Mouse (Mus musculus) telencephalon, adult 2 months (tissue): ENCODE measurements around the gene Xpr1.

Source experiments
- DNase-seq: peaks from one replicate; pipeline ENCODE4 v3.0.0-alpha.2; 2011; ENCODE audit warnings: low read depth, low spot score

Xpr1 gene

DNA sequence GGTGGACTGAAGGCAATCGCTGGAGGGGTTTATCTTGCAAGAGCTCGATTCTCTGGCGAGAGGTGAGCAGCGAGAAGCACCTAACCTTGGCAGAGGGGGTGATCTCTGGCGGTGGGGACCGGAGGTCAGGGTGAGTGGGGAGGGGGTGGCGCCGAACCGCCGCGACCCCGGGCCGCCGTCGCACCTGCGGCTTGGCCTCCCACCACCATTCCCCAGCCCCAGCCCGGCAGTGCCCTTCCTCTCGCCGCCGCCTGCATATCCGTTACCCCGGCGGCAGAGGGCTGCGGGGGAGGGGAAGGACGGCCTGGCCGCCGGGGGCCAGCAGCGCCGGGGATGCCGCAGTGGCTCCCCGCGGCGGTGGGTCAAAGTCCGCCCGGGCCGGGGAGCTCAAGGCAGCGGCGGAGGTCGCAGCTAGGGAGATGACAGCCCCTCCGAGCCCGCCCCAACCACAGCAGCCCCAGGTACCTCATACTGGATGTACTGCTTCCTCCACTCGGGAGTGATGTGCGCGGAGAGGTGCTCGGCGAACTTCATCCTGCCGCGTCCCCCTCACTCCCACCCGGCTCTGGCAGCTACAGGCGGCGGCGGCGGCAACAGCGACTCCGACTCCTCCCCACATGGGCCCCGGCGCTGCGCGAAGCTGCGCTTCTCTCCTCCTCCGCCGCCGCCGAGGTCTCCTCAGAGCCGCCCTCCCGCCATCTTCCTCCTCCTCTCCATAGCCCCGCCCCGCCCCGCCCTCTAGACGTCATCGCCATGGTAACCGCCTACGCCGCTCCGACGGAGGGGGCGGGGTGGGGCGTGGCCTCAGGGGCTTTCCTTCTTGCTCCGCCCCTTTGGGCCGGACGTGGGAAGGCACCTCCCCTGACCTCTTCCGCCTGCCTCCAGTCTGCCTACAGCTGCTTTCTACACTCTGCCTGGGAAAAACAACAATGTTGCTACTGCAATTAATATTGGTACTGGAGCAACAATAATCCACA, at the start of gene Xpr1:
Xpr1 (minus strand) TSS at position 715 of the 977 bp plus-strand sequence.
- peak; percentile 78 for DNase-seq

DNA sequence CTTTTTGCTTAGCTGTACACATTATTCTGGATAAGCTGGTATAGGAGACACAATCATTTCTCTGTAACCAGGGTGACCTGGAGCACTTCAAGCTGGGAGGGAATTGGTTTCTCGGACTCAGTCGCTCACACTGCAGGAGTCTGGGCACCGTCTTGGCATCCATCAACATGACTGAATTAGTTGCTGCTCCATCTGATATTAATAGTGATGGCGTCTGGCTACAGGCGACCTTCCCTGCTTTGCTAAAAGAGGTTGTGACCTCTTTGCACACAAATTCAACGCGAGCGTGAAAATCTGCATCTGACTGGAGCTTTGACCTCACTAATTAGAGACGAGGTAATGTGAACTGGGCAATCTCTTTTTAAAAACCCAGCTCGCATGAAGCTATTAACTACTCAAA, 46.2 kb upstream of the Xpr1 start:
- no peak for DNase-seq

DNA sequence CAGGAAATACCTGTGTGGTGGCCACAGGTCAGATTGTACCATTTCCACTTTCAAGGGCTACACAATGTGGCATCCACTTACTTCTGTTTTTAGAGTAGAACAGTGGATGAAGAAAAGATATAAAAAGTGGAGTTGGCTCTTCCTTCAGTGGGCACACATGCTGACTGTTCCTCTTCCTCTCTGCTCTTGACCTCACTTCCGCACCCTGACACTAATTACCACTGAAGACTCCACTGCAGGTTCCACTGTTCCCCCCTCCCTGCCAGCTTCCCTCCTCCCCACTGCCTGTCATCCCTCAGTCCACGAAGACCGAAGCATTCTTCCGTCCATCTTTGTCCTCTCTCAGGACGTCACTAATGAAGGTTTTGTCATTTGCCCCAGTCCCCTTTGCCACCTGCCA, 45.4 kb upstream of the Xpr1 start:
- DNase-seq, result no peak

DNA sequence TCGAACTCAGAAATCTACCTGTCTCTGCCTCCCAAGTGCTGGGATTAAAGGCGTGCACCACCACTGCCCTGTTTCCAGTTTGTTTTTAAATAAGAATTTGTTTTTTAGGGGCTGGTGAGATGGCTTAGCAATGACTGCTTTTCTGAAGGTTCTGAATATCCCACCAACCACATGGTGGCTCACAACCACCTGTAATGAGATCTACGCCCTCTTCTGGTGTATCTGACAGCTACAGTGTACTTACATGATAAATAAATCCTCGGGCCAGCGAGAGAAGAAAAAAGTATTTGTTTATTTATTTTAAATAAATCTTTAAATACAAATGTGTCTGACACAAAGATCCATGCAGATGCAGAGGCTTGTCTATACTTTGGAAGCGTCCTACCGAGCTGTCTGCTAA, 40.3 kb upstream of the Xpr1 start:
- no peak for DNase-seq

DNA sequence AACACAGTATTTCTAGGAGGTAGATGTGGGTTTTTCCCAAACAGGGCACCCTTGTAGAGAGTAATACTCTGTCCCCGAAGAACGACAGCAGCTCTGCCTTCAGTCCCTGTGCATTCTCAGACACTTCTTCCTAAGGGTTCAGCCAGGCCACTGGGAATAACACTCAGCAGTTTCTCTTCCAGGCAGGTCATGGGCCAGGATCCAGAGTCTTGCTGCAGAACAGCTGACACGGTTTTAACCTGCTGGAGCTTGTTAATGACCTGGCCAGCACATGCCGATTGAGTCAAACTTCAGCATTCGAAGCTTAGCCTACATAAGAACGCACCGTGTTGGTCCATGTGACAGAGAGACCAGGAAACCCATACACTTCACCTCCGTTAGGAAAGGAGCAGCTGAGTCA, 36.0 kb upstream of the Xpr1 start:
- DNase-seq, result no peak

DNA sequence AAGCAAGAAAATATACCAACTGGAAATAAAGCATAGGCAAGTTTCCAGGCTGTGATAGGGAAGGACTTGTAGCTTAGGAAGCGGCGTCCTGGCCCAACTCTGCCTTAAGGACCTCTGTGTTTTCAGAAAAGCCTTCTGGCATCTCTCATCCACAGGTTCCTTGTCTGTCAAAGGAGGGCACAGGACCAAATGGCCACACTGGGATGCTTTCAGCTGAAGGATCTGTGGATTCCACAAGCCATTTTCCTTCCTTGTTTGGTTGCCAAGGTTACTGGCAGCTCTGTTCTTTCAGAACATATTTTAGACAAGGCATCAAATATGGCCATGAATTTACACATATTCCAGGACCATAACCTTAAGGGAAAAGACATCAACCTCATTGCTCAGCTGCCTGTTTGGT, 31.7 kb upstream of the Xpr1 start:
- DNase-seq, result no peak

DNA sequence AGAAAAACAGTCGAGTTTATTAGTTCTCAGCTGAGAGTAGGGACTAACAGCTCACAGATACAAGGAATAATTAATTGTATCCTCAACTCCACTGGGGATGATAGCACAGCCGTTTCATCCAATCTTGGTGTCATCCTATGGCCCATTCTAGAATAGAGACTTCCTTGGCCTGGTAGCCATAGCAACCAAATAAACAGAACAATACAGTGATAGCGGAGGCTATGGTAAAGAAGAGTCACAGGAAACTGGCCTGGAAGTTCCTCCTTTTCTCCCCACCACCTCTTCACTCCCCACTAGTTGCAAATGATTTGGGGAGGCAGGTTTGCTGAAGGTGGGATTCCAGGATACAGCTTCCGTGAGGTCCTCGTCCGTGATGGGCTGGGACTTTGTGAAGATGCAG, 30.1 kb upstream of the Xpr1 start:
- DNase-seq, result no peak

DNA sequence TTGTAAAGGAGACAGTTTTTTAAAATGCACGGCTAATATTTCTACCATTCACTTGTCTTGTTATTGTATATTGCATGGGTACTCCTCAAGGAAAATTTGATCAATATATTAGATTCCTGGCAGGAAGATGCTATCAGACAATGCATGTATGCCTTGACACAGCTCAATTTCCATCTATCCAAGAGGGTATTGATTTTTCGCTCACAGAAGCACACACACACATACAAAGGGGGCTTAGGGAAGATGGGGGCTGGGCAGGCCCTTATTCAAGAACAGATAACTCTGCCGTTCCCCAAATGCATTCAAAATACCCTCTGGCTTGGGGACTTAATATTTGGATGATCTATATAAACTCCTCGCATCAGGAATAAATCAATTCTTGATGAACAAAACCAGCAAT, 25.9 kb upstream of the Xpr1 start:
- no peak for DNase-seq

DNA sequence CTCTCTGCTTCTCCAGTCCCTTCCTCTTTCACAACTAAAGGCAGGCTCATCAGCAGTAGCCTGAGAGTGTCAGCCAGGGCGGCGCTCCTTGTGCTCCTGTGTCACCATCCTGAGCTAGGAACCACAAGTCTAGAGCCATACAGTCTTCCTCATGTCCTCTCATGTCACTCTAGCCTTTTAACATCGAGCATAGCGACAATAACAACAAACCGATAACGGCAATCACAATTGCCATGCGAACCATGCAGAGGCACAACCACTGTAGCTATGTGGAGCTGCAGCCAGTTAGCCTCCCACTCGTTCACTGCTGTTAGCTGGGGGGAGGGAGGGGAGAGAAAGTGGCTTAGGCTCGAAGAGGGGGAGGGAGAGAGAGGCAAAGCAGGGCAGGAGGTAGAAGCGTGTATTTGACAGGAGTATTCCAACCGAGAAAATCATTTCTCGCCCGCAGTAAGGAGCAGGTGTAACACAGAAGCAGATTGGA, 25.3 kb upstream of the Xpr1 start:
- peak; percentile 51 for DNase-seq

DNA sequence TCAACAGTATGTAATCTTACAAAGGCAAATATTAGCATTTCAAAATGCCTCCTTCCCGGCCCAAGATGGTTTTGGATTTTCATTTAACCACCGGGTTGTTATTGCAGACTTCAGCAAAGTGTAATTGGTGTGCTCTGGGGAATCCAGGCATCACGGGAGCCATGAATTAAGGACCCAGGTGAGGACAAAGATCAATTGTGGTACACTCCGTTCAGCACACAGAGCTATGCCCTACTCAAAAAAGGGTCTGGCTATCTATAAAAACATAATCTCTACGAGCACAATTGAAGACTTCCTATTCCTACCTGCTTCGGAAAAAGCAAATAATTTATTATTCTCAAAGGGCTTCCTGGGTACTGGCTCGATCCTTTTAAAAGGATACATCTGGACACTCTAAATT, 22.3 kb upstream of the Xpr1 start:
- DNase-seq, result no peak

DNA sequence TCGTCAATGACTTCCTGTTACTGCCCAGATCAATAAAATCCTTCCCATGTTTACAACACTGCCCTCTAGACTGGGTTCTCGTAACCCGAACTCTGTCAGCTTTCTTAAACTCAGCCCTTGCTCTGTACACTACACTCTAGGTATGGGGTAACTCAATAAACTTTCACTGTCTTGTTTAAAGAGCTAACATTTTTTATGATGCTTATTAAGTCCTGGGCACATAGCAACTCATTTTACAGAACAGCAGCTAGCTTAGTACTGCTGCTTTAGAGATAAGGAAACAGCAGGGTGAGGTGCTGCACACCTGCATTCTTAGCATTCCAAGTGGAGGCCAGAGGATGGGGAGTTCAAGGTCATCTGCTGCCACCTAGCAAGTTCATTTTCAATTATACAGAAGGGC, 21.3 kb upstream of the Xpr1 start:
- DNase-seq, result no peak

DNA sequence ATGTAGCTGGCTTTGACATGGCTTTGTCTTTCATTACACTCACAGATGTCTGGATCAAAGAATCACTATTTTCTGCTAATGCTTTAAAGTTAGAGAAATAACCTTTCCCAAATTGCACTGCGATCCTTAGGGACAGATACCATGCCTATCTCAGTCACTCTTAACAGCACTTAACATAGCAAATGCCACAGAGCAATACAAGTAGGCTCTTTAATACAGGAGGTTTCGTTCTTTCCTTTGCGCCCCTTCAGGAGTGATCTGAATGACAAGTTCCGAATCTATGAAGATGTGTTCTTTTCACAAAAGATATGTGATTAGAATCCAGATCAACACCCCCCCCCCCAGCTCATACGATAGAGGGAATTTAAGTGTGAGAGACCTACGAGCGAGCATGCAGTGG, 12.1 kb upstream of the Xpr1 start:
- DNase-seq, result no peak

DNA sequence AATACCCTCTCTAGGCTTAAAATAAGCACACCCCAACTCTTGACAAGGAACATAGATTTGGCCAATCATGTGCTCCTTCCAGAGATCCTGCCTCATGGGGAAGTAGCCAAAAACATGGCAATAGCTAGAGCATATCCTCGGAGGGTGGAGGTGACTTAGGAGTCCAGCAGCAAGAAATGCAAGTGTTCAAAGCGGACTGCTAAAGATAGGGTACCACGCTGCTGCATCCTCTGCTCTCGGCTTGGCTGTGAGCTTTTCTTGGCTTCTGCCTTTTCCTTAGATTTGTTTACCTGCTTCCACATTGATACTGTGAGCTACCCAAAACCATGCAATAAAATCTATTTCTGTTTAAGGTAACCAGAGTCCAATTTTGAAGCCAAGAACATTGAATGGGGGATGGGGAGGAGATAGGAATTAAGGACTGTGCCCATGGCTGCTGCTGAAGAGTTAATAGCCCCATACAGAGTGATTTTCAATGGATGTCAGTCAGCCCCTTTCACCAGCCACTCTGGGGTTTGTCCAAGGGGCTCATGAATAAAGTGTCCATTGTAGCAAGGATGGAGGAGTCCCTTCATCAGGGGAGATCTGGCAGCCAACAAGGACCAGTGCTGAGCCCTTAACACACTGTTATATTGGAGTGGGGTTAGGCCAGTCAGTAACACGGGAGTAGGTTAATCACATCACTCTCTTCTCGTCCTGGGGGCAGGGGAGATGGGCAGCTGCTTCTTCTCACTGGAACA, 10.1 kb upstream of the Xpr1 start:
- DNase-seq, result no peak

DNA sequence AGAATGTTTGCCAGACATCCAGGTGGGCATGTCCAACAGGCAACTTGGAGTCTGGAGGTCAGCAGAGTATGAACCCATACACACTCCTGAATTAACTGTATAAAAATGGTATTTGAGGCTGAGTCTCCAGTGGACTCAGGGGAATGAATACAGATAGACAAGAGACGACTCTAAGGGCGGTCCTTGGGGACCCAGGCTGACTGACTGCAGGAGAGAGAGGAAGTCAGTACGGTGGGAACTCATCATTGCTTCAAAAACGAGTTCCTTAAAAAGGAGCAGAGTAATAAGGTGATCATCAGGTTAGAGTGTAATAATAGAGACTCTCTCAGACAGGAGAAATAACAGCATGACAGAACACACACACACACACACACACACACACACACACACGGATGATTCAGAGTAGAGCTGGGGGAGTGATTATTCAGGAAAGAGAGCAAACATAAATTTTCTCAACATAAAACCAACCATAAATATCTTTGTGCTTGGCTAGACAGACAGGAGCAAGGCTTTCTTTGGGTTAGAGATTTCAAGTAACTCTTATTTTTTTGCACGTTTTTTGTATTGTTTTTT, 8.6 kb upstream of the Xpr1 start:
- no peak for DNase-seq

DNA sequence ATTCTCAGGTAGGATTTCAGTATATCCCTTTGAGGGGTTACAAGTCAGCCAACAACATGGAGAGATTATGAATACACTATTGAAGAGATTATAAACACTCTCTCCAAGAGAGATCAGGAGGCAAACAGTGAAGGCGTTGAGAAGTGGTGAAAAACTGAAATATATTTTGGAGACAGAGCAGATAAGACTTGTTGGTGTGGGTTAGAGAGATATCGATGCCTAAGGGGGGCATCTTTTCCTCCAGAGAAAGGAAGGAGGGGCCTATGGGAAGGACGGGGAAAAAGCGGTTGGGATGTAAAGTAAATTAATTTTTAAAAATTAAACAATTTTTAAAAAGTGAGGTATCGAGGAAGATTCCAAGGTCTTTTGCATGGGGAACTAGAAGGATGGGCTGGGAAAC, 8.1 kb upstream of the Xpr1 start:
- no peak for DNase-seq

DNA sequence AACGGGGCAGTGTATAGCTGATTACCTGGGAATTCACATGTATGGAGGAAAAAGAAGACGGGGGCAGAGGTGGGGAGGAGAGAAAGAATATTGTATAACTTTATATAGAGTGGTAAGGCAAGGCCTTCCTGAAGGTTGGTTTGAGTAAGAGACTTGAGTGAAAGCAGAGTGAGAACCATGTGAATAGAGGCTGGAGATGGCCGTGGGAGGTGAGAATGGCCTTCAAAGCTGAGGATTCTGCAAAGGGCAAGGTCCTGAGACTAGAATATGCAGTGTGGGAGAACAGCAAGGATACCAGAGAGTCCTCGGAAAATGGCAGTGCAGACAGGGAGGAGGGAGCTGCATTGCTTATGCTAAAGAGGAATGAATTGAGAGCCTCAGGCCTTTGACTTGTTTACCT, 6.6 kb upstream of the Xpr1 start:
- DNase-seq, result no peak

DNA sequence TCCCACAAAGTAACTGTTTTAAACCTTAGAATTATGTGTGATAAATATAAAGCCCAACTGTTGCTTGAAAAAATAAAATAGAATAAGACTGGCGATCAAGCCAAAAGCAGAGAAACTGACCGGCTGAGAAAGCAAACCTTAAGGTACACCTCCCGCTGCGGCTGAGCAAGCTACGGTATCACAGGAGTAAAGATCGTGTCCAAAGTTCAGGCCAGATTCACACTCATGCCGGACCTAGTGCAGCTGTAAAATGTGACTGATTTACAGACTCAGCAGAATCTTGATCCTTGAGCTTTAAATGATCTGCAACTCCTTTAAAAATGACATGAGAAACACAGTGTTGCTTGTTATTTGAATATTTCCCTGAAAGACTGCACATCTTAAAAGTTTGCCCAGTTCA, 4.8 kb upstream of the Xpr1 start:
- DNase-seq, result no peak

DNA sequence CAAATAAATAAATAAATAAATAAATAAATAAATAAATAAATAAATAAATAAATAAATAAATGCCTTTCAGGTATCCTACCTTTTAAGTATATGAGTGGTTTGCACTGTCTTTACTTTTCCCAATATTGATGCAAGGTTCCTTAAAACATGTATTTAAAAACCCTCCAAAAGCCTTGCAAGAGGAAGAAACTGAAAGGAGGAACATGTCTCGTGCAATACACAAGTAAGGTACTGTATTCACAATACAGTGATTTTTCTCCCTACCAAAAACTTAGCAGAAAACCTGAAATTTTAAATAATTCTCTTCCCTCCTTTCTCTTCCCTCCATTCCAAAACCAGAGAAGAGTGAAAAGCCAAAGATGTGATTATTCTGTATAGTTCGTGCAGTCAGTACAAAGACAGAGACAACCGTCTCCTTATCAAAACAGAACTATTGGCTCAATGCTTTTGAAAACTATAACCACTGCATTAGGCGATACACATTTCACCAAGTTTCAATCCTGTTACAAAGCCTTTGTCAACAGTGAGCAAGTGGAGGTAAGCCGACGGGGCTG, 991 bp downstream of the Xpr1 start:
- no peak for DNase-seq

DNA sequence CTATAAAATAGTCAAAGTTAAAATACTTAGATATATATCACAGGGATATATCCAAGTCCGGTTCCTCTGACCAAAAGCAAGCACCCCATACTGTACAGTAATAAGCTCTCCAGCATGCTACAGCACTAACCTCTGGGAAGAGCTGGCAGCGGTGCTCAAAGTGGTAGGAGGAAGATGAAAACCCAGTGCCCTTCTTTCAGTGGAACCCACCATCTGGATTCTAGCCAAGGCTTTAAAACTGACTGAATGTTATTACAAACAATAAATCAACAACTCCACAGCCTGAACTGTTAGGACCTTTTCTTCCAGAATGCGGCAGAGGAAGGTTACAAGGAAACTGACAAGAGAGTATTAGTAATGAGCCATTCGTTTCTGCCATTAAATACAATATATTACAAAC, 1.8 kb downstream of the Xpr1 start:
- DNase-seq, result no peak

DNA sequence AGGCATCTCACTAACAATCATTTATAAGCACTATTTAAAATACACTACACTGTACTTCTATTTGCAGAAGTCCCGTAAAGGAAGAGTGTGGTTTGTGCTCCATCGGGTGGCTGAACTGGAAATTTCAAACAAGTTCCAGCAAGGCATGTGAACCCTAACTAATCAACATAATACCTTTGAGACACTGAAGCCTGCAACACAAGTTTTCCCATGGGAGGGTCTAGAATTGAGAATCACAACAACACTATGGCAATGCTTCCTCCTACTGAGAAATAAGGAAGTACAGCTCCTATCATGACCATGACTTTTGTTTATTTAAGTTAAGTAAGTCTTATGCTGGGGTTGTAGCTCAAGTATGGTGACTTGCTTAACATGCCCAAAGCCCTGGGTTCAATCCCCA, 4.5 kb downstream of the Xpr1 start:
- DNase-seq, result no peak

DNA sequence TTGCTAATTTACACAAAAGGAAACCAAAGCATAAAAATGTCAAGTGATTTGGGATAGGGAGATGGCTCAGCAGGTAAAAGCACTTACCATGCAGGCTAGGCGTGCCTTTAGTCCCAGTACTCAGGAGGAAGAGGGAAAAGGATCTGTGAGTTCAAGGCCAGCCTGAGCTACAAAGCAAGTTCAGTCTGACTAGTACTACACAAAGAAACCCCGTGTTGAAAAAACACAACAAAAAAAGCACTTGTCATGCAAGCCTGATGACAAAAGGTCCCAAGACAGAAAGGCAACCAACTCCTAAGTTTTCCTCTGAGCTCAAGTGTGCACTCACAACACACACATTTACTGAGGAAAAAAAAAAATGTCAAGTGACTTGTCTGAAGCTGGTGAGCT, 8.6 kb downstream of the Xpr1 start:
- DNase-seq, result no peak
